Mouse (Mus musculus) WW6 (cell line): ENCODE data around the gene Gm13871.
"Not testable (repeated sequence)": the region's sequence is repeated elsewhere in the genome, so short reads cannot be mapped to it uniquely, and the experiment has no call there.

ENCODE experiments used
- DNase-seq: peaks from one replicate; pipeline ENCODE4 v3.0.0-alpha.2; 2013; ENCODE audit warnings: low read depth, low spot score

Gene Gm13871

DNA sequence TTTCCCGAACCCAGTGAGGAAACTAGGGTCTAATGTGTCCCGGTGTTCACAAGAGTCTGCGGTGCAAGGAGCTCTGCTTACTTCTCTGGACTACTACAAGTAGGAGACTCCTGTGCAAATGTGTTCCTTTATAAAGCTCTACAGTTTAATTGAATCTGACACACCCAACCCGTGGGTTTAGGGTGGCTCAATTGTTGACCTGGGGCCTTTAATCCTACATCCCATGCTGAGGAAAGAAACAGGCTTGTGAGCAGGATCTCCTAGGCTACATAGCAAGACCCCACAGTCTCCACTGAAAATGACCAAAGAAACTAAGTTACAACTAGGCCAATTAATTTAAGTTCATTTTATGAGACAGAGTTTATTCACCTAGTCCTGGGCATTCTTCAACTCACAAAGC lies at the start of gene Gm13871:
Gene Gm13871 (minus strand): TSS at position 101 of the 400 bp plus-strand sequence.
- not testable (repeated sequence) for DNase-seq

DNA sequence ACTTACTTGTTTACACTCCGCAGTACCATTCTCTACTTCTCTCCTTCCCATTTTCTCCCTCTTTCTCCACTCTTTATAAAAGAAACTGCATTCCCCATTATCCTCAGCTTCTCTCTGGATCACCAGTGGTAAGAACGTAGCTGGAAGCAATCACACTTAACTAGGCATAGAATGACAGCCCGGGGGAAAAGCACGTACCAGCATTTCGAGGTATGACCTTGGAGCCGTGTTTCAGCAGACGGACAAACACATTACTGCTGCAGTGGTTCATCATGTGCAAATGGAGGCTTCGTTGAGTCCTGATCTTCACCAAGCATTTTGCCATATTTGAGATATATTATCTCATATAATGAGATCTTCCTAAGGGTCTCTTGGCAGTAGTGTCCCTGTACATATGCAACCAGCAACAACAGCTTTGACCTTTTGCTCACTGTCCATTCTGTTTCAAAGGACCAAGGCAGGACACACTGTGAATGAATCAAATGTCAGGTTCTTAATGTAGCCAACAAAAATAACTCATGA lies 44.7 kb upstream of the Gm13871 start, which contains the start of gene 2310002L09Rik:
Gene 2310002L09Rik (minus strand): TSS at position 472 of the 522 bp plus-strand sequence.
- no peak for DNase-seq

DNA sequence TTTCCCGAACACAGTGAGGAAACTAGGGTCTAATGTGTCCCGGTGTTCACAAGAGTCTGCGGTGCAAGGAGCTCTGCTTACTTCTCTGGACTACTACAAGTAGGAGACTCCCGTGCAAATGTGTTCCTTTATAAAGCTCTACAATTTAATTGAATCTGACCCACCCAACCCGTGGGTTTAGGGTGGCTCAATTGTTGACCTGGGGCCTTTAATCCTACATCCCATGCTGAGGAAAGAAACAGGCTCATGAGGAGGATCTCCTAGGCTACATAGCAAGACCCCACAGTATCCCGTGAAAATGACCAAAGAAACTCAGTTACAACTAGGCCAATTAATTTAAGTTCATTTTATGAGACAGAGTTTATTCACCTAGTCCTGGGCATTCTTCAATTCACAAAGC lies 14.9 kb upstream of the Gm13871 start, which contains the start of gene Gm11756:
Gene Gm11756 (minus strand): TSS at position 101 of the 400 bp plus-strand sequence.
- not testable (repeated sequence) for DNase-seq

DNA sequence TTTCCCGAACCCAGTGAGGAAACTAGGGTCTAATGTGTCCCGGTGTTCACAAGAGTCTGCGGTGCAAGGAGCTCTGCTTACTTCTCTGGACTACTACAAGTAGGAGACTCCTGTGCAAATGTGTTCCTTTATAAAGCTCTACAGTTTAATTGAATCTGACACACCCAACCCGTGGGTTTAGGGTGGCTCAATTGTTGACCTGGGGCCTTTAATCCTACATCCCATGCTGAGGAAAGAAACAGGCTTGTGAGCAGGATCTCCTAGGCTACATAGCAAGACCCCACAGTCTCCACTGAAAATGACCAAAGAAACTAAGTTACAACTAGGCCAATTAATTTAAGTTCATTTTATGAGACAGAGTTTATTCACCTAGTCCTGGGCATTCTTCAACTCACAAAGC lies 14.7 kb downstream of the Gm13871 start, which contains the start of gene Gm11757:
Gene Gm11757 (minus strand): TSS at position 101 of the 400 bp plus-strand sequence.
- not testable (repeated sequence) for DNase-seq

DNA sequence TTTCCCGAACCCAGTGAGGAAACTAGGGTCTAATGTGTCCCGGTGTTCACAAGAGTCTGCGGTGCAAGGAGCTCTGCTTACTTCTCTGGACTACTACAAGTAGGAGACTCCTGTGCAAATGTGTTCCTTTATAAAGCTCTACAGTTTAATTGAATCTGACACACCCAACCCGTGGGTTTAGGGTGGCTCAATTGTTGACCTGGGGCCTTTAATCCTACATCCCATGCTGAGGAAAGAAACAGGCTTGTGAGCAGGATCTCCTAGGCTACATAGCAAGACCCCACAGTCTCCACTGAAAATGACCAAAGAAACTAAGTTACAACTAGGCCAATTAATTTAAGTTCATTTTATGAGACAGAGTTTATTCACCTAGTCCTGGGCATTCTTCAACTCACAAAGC lies 29.6 kb downstream of the Gm13871 start, which contains the start of gene Gm11758:
Gene Gm11758 (minus strand): TSS at position 101 of the 400 bp plus-strand sequence.
- not testable (repeated sequence) for DNase-seq
